Mouse (Mus musculus) spleen, postnatal 14 days (tissue): ENCODE measurements at regions not wholly inside any gene's neighbourhood (a gene's known extent, or its start where the extent isn't known, plus 50 kb on each side); places are given as distances from the start of the nearest gene placed in this dataset.

Experiments used
- DNase-seq, 2 experiments: peaks; one replicate each; pipeline ENCODE4 v3.0.0; 2021 to 2022; ENCODE audit warnings: low spot score in 2 of 2

GRCm38 (mm10) chr11:111568876-111569275 lies 502.9 kb downstream of the Kcnj2 start:
- DNase-seq = no peak

GRCm38 (mm10) chr11:111577883-111578282 lies 511.9 kb downstream of the Kcnj2 start:
- DNase-seq = no peak

- no peak for DNase-seq
Measured at GRCm38 (mm10) chr11:111582980-111583379, 517.0 kb downstream of the Kcnj2 start.

GRCm38 (mm10) chr11:111583606-111584005 lies 517.6 kb downstream of the Kcnj2 start:
- no peak for DNase-seq

- DNase-seq = no peak
Measured at GRCm38 (mm10) chr11:111599456-111599855, 533.5 kb downstream of the Kcnj2 start.

GRCm38 (mm10) chr11:111605146-111605545 lies 539.2 kb downstream of the Kcnj2 start:
- no peak for DNase-seq

GRCm38 (mm10) chr11:111610522-111611015 lies 544.6 kb downstream of the Kcnj2 start:
- DNase-seq = no peak

GRCm38 (mm10) chr11:111643603-111644002 lies 577.6 kb downstream of the Kcnj2 start:
- DNase-seq = no peak

GRCm38 (mm10) chr11:111652882-111653281 lies 586.9 kb downstream of the Kcnj2 start:
- DNase-seq = no peak

- DNase-seq = no peak
Measured at GRCm38 (mm10) chr11:111657778-111658177, 591.8 kb downstream of the Kcnj2 start.

GRCm38 (mm10) chr11:111658362-111659309 lies 592.7 kb downstream of the Kcnj2 start:
- DNase-seq = no peak

GRCm38 (mm10) chr11:111663269-111663668 lies 597.3 kb downstream of the Kcnj2 start:
- no peak for DNase-seq

- no peak for DNase-seq
Measured at GRCm38 (mm10) chr11:111666336-111666735, 600.4 kb downstream of the Kcnj2 start.

GRCm38 (mm10) chr11:111671865-111672264 lies 605.9 kb downstream of the Kcnj2 start:
- no peak for DNase-seq

GRCm38 (mm10) chr11:111675673-111676072 lies 609.7 kb downstream of the Kcnj2 start:
- no peak for DNase-seq

- DNase-seq = no peak
Measured at GRCm38 (mm10) chr11:111682341-111682740, 616.4 kb downstream of the Kcnj2 start.

GRCm38 (mm10) chr11:111683909-111684308 lies 617.9 kb downstream of the Kcnj2 start:
- no peak for DNase-seq

GRCm38 (mm10) chr11:111687769-111688168 lies 621.8 kb downstream of the Kcnj2 start:
- no peak for DNase-seq

- no peak for DNase-seq
Measured at GRCm38 (mm10) chr11:111688186-111688860, 622.4 kb downstream of the Kcnj2 start.

- no peak for DNase-seq
Measured at GRCm38 (mm10) chr11:111689899-111690298, 623.9 kb downstream of the Kcnj2 start.

- no peak for DNase-seq
Measured at GRCm38 (mm10) chr11:111691512-111691911, 625.5 kb downstream of the Kcnj2 start.

GRCm38 (mm10) chr11:111696668-111697067 lies 630.7 kb downstream of the Kcnj2 start:
- DNase-seq = no peak

- no peak for DNase-seq
Measured at GRCm38 (mm10) chr11:111699862-111700261, 633.9 kb downstream of the Kcnj2 start.
